14 mouse cellular contexts compared by ENCODE assay signal in genomic region chr2:57267394-57267716, GRCm38 (mm10). TPM values are rescaled to one million over a fixed set of nuclear protein-coding genes. Genes with fewer than 3 reads are reported as not detected.
A peak's percentile ranks its signal among the peaks of the same experiment; 100 is the strongest.
DNase-seq lines count a peak whose midpoint lies in the region; ATAC-seq lines count a peak whose summit lies in the region.
"Had no signal": no experiment of that assay in that cellular context is flagged by ENCODE, and none has a peak within 500 bp of the region (broad histone marks: within the 10 kb centered on the region; RNA-seq: fewer than 3 reads in every experiment).

No protein-coding gene starts in this region.

- H3K9me3 ChIP-seq in midbrain, embryonic 10.5 days (replicated peaks) = no peaks in the 10 kb centered on the region
- H3K9me3 ChIP-seq in midbrain, embryonic 16.5 days (replicated peaks; ENCODE audit: control insufficient read depth, low read length, poor library complexity, severe bottlenecking) = no peaks in the 10 kb centered on the region
- no peaks in the 10 kb centered on the region for H3K9me3 ChIP-seq in forebrain, embryonic 15.5 days
- no peaks in the 10 kb centered on the region for H3K9me3 ChIP-seq in neural tube, embryonic 13.5 days
- H3K9me3 ChIP-seq: liver, embryonic 12.5 days had no signal

- H3K4me3 ChIP-seq in midbrain, embryonic 10.5 days = no peak overlapping the region
- no peak overlapping the region for H3K4me3 ChIP-seq in midbrain, embryonic 16.5 days (ENCODE audit: low read depth, low read length)
- H3K4me3 ChIP-seq in forebrain, embryonic 15.5 days = no peak overlapping the region
- H3K4me3 ChIP-seq in neural tube, embryonic 13.5 days = no peak overlapping the region
- H3K4me3 ChIP-seq: liver, embryonic 12.5 days had no signal

- H3K9ac ChIP-seq in midbrain, embryonic 16.5 days (ENCODE audit: low read depth, low read length) = no peak overlapping the region
- H3K9ac ChIP-seq in forebrain, embryonic 15.5 days (replicated peaks) = no peak overlapping the region
- no peak overlapping the region for H3K9ac ChIP-seq in neural tube, embryonic 13.5 days
- H3K9ac ChIP-seq: liver, embryonic 12.5 days had no signal

- DNase-seq in midbrain, embryonic 10.5 days (ENCODE audit: low spot score) = peak; percentile 54
- peak; percentile 57 for DNase-seq in embryo, embryonic 11 days
- no peak for DNase-seq in kidney, adult 8-10 months
- no peak for DNase-seq in thymus, adult 18-20 months
- DNase-seq in left cerebral cortex, postnatal 36 days (ENCODE audit: low spot score in 2 of 2) = no peak
- DNase-seq: adrenal gland, adult 8-10 months; heart, adult 18-20 months; kidney, adult 11 months; right cerebral cortex, postnatal 4 days had no signal

- WGBS in midbrain, embryonic 10.5 days = 9% methylated on average over 7 of the region's 7 CpGs
- WGBS in midbrain, embryonic 16.5 days = 11% methylated on average over 7 of the region's 7 CpGs
- WGBS in forebrain, embryonic 15.5 days = 8% methylated on average over 7 of the region's 7 CpGs
- WGBS in neural tube, embryonic 13.5 days = 6% methylated on average over 7 of the region's 7 CpGs

- peaks cover 39% of the 10 kb centered on the region for H3K27me3 ChIP-seq in midbrain, embryonic 10.5 days (ENCODE audit: low read depth, poor library complexity, severe bottlenecking)
- peaks cover 6% of the 10 kb centered on the region for H3K27me3 ChIP-seq in midbrain, embryonic 16.5 days (ENCODE audit: control insufficient read depth, insufficient read depth, low read depth, low read length)
- no peaks in the 10 kb centered on the region for H3K27me3 ChIP-seq in forebrain, embryonic 15.5 days
- no peaks in the 10 kb centered on the region for H3K27me3 ChIP-seq in neural tube, embryonic 13.5 days
- H3K27me3 ChIP-seq: liver, embryonic 12.5 days had no signal

- H3K27ac ChIP-seq in midbrain, embryonic 10.5 days (replicated peaks) = peak overlapping the region; percentile 80
- H3K27ac ChIP-seq in midbrain, embryonic 16.5 days (ENCODE audit: low read length) = no peak overlapping the region
- 0 out of 2 replicates have a peak overlapping the region, but pooled peaks have one; percentile 46 for H3K27ac ChIP-seq in forebrain, embryonic 15.5 days (replicated peaks)
- peak overlapping the region; percentile 42; the same call in 1 of the 2 replicates for H3K27ac ChIP-seq in neural tube, embryonic 13.5 days (replicated peaks)
- H3K27ac ChIP-seq: liver, embryonic 12.5 days had no signal

- peaks cover 27% of the 10 kb centered on the region for H3K4me1 ChIP-seq in midbrain, embryonic 10.5 days
- no peaks in the 10 kb centered on the region for H3K4me1 ChIP-seq in midbrain, embryonic 16.5 days (ENCODE audit: control insufficient read depth, insufficient read depth, low read length)
- peaks cover 12% of the 10 kb centered on the region for H3K4me1 ChIP-seq in forebrain, embryonic 15.5 days
- peaks cover 5% of the 10 kb centered on the region; the same call in 1 of the 2 replicates for H3K4me1 ChIP-seq in neural tube, embryonic 13.5 days (replicated peaks)
- H3K4me1 ChIP-seq: liver, embryonic 12.5 days had no signal

- no peaks in the 10 kb centered on the region; the same call in 1 of the 2 replicates for H3K36me3 ChIP-seq in midbrain, embryonic 10.5 days
- no peaks in the 10 kb centered on the region for H3K36me3 ChIP-seq in midbrain, embryonic 16.5 days (ENCODE audit: control insufficient read depth, insufficient read depth, low read length)
- no peaks in the 10 kb centered on the region for H3K36me3 ChIP-seq in forebrain, embryonic 15.5 days
- H3K36me3 ChIP-seq in neural tube, embryonic 13.5 days = no peaks in the 10 kb centered on the region
- H3K36me3 ChIP-seq: liver, embryonic 12.5 days had no signal

- ATAC-seq in midbrain, embryonic 16.5 days = no peak
- ATAC-seq in forebrain, embryonic 15.5 days (replicated peaks) = no peak
- ATAC-seq in neural tube, embryonic 13.5 days (ENCODE audit: low read depth) = no peak
- ATAC-seq: liver, embryonic 12.5 days; lung, postnatal 0 days had no signal

- intact Hi-C loops in left cerebral cortex, postnatal 36 days (cut with DNase I) = no loop called here

- H3K4me2 ChIP-seq in midbrain, embryonic 16.5 days (ENCODE audit: low read length) = no peak overlapping the region
- no peak overlapping the region for H3K4me2 ChIP-seq in forebrain, embryonic 15.5 days (replicated peaks)
- H3K4me2 ChIP-seq in neural tube, embryonic 13.5 days = no peak overlapping the region
- H3K4me2 ChIP-seq: liver, embryonic 12.5 days had no signal

RNA-seq across cellular contexts. Expression of gene Gpd2, which starts 29.9 kb away (rescaled TPM):
- 21.4 and 24.4 TPM in 2 replicates for polyA plus RNA-seq in midbrain, embryonic 10.5 days (2016; fragmentation: Nextera tagmentation; extraction: Ambion mirVana)
- polyA plus RNA-seq in midbrain, embryonic 16.5 days (2015; fragmentation: Nextera tagmentation; extraction: Ambion mirVana) = 26.2 and 27.7 TPM in 2 replicates
- polyA plus RNA-seq in forebrain, embryonic 15.5 days (2015; fragmentation: Nextera tagmentation; extraction: Ambion mirVana) = 24.7 and 27.6 TPM in 2 replicates
- 16.2 and 17.4 TPM in 2 replicates for polyA plus RNA-seq in neural tube, embryonic 13.5 days (2015; fragmentation: Nextera tagmentation; extraction: Ambion mirVana)
- 100 to 1,000 TPM in 1 of 2 experiments, 10 to 100 TPM in 1; 85.8 to 105 TPM for total RNA-seq in left cerebral cortex, postnatal 36 days (2021)

Comparison
In these comparisons a context has a peak if more than half of its experiments do, and no peak if none do; other contexts are left out.
1. DNase-seq: peak in midbrain, embryonic 10.5 days (single experiment) and embryo, embryonic 11 days (single experiment); none in kidney, adult 8-10 months (0 of 2), thymus, adult 18-20 months (0 of 2) and left cerebral cortex, postnatal 36 days (0 of 2).